Mouse (Mus musculus) liver, postnatal 0 days (tissue): ENCODE data around the gene Sdk1.

Source experiments
- CTCF ChIP-seq: sonication (generic); IDR thresholded peaks from 2 replicates; pipeline ENCODE4 v1.5.1; 2016; ENCODE audit warnings: antibody characterized with exemption, low read depth
- EP300 ChIP-seq: IDR thresholded peaks from 2 replicates; pipeline ENCODE4 v1.6.1; 2016; ENCODE audit warnings: antibody characterized with exemption, low read depth, mild to moderate bottlenecking

DNA sequence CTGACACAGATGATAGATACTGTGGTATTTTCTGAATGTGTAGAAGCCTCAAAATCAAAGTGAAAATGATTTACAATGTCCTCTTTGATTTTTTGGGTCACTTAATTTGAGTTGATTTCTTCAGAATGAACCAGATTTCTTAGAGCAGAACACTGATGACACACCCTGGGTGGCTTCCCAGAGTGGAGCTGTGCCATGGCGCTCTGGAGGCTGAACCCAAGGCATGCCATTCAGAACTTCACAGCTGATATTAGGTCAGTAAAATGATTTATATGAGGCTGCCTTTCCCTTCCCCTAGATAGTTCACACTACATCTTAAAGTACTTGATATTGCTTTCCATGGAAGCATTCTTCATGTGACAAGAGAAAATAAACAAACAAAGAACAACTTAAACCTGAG, 23.0 kb downstream of the Sdk1 start:
- TF ChIP-seq CTCF (no peak), EP300 (no peak)
